Mouse (Mus musculus) right cerebral cortex, adult 18-20 months (tissue): ENCODE data around the gene Aoc2.
A peak's percentile ranks its signal among the peaks of the same experiment; 100 is the strongest.
"Not testable (repeated sequence)": the region's sequence is repeated elsewhere in the genome, so short reads cannot be mapped to it uniquely, and the experiment has no call there.

Experiments used
- DNase-seq: peaks from one replicate; pipeline ENCODE4 v3.0.0; 2022; ENCODE audit warnings: mixed read lengths

The Aoc2 gene

DNA sequence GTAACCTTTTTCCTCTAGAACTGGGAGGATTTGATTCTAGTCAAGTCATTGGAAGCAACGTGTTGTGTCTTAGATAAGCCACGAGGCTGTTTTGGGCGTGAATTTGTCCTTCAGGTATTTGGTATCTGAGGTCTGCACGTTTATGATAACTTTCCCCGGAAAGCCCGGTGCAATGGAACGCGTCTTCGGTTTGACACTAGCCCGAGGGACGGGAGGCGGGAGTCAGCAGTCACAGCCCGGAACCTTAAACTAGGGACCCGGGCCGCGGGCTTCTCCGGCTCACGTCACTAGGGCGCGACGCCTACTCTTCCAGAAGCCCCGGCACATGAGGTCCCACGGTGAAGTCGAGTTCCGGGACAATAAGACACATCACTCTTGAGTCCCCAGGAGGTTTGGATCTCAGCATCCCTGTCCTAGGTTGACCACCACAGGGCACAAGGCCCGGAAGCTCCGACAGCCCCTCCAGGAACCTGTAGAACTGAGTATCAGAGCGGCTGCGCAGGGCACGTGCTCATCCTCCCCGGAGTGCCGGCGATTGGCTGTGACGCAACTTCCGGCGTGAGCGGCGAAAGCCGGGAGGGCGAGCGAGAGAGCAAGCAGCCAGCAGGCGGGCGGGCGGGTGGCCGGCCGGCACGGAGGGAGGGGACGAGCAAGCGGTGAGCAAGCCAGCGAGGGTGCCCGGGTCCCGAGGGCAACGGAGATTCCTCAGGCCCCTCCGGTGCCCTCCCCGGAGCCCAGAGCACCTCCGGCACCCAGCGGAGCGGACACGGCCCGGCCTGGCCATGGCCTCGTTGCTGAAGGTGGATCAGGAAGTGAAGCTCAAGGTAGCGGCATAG, 9.0 kb upstream of the Aoc2 start, which contains the start of gene Psme3:
Psme3 (plus strand) TSS at position 549 of the 836 bp plus-strand sequence.
- DNase-seq, result peak; percentile 95

DNA sequence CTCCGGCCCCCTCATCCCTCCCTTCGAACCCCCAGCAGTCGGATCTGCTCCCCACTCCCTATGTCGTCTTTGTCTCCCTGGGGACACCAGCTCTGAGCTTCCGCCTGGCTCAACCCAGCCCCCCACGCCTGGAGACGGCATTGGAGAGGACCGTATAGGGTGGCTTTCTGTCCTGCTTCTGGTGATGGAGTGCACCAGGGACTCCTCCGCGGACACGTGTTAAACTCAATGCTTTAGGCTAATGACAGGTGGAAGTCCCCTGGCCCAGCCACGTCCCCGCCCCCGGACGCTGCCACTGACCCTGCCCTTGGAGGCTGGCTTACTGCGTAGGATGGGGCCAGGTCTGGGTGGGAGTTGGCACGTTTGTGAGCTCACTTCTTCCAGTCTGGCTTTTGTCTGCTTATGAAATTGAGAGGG, 8.4 kb upstream of the Aoc2 start:
- DNase-seq, result no peak

DNA sequence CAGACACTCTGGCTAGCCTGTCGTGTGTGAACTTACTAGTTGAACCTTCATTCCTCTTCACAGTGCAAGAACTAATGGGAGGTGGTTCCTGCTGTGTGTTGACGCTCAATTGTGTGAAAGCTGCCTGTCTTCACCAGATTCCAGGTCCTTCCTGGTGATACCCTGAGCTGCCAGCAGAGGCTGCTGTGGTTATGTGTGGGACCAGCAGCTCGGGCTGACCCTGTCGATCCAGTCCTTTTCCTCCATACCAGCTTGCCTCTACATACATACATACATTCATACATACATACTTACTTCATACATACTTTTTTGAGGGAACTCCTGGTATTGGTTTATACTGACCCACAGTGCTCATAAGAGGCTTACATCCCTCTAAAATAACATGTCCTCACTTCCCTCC, 1.3 kb upstream of the Aoc2 start:
- peak; percentile 58 for DNase-seq

DNA sequence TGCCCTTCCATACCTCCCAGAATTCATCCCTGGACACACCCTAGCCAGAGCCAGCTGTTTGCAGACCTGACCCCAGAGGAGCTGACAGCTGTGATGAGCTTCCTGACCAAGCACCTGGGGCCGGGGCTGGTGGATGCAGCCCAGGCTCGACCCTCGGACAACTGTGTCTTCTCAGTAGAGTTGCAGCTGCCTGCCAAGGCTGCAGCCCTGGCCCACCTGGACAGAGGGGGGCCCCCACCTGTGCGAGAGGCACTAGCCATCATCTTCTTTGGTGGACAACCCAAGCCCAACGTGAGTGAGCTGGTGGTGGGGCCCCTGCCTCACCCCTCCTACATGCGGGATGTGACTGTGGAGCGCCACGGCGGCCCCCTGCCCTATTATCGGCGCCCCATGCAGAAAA, 338 bp downstream of the Aoc2 start:
- not testable (repeated sequence) for DNase-seq

DNA sequence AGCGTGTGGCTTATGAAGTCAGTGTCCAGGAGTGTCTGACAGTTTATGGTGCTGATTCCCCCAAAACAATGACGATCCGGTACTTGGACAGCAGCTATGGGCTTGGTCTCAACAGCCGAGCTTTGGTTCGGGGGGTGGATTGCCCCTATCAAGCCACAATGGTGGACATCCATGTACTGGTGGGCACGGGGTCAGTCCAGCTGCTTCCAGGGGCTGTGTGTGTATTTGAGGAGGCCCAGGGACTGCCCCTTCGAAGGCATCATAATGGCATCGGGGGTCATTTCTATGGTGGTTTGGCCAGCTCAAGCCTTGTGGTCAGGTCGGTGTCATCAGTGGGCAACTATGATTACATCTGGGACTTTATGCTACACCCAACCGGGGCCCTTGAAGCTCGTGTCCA, 1.3 kb downstream of the Aoc2 start:
- no peak for DNase-seq

DNA sequence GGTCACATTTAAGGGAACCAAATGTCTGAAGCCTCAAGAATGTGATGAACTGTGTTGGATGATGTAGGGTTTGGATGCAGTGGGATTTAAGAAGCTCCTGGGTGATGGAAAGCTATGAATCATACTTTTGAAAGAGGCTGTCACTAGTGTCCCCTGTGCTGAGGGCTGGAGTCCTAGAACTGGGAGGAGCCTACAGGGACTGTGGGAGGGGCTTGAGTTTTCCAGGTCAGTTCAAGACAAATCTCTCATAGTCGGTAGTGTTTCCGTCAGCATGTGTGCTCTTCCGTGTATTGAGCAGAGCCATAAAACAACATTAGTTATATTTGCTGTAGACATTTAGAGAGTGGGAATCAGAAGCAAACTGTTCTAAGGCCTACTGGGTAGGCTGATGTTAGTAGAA, 2.4 kb downstream of the Aoc2 start:
- no peak for DNase-seq

DNA sequence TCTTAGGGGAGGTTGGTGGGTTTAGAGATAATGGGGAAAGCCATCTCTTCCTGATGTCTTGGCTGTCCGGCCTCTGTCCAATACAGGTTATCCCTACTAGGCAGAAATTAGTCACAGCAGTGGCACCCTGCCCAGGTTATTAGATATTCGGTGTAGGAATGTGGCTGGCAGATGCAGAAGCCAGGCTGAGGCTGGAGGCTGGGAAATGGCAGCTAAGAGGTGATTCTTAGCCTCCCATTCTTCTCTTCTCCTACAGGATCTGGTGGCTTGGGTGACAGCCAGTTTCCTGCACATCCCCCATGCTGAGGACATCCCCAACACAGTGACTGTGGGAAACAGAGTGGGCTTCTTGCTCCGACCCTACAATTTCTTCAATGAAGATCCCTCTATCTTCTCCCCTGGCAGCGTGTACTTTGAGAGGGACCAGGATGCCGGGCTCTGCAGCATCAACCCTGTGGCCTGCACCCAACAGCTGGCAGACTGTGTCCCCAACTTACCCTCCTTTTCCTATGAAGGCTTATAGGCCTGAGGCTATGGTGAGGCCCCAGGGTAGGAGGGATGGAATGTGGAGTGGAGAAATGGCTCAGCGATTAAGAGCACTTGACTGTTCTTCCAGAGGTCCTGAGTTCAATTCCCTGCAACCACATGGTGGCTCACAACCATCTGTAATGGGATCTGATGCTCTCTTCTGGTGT, 4.2 kb downstream of the Aoc2 start:
- peak; percentile 37 for DNase-seq

DNA sequence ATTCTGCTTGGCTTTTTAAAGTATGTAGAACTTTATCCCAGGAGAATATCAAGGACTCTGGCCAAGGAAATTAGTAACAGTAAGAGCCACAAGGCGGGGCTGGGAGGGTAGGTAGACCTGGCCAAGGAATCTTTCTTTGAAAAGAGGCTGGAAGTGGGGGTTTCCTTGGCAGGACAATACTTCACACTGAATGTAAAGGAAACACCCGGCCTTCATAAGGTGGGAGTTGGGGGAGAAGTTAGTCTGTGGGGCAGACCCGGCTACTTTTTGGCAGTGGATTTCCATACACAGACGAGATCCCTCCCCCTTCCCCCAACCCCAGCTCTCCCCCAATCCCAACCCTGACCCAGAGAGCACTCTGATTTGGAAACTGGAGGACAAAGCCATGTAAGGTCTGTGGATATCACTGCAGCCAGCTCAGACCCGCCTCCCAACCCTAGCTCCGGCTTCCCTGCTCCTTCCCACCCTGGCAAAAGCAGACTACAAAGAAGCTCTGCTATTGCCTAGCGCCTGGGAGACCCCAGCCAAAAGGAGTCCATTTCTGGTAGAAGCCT, 5.6 kb downstream of the Aoc2 start, which contains the start of gene Aoc3:
Aoc3 (plus strand) TSS at position 235 of the 554 bp plus-strand sequence.
- DNase-seq, result no peak

DNA sequence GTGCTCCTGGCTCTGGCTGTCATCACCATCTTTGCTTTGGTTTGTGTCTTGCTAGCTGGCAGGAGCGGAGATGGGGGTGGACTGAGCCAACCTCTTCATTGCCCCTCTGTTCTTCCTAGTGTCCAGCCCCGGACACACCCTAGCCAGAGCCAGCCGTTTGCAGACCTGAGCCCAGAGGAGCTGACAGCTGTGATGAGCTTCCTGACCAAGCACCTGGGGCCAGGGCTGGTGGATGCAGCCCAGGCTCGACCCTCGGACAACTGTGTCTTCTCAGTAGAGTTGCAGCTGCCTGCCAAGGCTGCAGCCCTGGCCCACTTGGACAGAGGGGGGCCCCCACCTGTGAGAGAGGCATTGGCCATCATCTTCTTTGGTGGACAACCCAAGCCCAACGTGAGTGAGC, 6.1 kb downstream of the Aoc2 start:
- DNase-seq, result not testable (repeated sequence)

DNA sequence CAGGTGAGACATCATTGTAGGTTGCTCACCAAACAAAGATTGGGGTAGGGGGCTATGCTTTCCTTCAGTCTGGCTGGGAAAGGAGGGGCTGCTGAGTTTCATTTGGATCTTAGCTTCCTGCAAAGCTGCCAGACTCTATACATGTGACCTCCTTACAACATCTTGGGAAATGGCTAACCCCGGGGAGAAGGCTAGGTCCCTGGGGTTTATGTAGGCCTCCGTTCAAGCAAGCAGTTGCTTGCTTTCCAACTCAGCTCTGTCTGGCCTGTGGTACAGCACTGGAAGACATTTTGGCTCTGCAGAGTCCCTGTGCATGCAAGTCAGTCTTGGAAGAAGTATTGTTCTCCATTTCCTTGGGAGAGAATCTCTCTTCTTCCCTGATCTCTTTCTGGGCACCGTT, 7.7 kb downstream of the Aoc2 start:
- no peak for DNase-seq

DNA sequence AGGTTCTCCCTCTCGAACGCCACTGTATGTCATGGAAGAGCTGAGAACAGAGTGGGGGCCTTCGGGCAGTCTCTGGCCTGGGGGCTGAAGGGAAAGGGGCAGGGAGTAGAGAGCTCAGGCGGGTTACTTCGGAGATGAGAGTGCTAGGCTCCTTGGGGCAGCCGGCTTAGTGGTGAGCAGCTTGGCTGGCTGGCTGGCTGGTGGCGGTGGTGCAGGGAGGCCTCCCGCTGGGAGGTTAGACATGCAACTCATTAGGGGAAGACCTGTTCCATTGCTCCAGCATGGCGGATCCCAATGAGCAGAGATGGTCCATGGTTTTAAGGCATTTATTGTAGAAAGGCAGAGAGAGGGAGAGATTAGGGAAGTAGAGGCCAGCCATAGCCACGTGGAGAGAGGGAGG, 9.2 kb downstream of the Aoc2 start:
- no peak for DNase-seq

DNA sequence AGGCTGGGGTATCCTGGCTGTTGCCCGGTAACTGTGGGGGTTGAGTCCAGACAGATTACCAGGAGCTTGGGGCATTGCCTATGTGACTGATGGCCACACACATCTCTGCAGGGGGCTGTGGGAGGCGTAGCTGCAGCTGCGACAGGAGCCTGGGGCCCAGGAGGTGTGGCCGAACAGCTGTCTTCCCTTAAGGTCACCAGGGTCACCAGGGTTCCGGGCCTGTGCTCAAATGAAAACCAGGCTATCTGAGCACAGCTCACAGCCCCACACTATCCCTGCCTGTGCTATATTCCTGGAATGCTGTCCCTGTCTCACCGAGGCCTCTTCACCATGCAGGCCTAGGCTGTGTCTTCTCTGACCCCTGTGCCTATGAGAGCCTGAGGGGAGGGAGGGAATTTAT, 9.7 kb downstream of the Aoc2 start:
- no peak for DNase-seq

DNA sequence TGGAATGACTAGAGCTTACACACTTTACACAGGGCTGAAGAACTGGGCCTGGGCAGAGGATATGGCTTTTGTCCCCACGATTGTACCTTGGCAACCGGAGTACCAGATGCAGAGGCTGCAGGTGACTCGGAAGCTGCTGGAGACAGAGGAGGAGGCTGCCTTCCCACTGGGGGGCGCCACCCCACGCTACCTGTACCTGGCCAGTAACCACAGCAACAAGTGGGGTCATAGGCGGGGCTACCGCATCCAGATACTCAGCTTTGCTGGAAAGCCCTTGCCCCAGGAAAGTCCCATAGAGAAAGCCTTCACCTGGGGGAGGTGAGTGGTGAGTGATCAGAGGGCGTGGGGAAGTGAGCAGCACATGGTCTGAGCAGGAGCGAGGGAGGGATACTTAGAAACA, 10.8 kb downstream of the Aoc2 start:
- DNase-seq, result no peak

DNA sequence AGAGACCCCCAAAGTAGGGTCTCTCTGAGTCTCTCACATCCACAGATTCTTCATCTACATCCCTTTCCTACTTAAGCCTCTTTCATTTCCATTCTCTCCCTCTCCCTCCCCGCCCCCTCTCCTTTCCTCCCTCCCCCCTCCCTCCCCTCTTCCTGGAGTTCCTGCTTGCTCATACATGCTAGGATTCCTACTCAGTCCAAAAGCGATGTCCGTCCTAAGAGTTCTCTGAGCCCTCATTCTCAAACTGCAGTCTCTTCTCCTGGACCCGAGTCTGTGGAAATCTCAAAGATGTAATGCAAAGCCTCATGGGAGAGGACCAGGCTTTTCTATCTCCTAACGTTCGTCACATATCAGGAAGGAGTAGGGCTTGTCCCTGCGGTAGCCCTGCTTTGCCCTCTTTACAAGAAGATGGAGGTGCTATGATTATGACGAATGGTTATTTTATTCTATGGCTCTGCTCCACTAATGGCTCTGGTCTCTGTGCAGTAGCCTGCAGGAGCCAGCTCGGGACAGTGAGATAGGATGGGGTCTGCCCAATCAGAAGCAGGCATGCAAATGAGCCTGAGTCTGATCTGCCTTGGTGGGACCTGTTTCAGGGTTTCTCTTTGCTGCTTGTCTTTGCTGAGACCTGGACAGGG, 13.4 kb downstream of the Aoc2 start:
- no peak for DNase-seq

DNA sequence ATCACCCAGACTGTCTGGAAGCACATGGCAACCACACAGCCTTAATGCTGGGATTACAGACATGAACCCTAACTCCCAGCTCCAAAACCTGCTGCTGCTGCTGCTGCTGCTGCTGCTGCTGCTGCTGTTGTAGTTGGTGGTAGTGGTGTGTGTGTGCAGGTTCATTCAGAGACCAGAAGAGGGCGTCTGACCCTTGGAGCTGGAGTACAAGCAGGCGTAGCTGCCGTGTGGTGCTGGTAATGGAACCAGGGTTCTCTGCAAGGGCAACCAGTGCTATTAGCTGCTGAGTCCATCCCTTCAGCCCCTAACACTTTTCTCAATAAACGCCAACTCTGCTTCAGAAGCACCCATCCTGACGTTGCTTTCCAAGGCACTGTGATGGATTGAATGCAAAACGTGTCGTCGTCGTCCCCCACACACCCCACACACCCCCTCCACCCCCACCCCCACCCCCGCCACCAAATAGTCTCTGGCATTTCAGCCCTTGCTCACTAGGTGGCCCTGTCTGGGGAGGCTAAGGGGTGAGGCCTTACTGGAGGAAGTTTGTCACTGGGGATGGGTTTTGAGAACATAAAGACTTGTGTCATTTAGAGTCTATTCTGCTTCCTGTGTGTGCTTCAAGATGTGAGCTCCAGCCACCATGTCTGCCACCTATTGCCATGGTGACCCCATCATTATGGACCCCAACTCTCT, 22.4 kb downstream of the Aoc2 start:
- no peak for DNase-seq

DNA sequence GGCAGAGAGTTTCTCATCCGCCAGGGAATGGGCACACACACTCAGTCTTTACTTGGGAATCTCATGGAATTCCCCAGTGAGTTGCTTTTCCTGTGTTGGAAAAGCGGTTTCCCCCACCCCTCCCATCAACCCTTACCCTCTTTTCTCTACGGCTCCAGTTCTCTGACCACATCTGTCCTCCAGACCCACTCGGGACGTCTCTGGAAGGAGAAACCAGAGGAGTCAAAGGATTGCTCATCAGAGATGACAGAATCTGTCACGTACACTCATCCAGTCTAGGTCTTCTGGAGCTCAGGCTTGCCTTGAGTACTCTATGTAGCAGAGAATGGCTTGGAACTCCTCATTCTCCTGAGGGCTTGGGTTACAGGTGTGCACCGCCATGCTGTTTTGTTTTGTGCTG, 23.9 kb downstream of the Aoc2 start:
- no peak for DNase-seq

DNA sequence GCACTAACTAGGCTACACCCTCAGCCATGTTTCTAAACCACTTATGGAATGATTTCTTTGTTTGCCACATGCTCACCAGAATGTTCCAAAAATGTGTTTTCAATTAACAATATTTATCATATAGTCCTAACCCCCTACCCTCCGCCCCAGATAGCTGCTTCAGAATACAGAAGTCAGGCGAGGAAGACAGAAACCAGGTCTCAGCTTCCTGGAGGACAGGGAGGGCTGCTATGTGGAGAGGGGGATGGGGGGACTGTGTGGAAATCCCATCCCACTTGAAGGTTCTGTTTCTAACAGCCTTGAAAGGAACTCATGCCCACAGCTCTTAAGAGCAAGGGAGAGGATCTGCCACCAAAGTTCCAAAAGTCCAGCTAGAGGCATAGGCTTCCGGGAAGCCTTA, 24.4 kb downstream of the Aoc2 start:
- DNase-seq, result no peak

DNA sequence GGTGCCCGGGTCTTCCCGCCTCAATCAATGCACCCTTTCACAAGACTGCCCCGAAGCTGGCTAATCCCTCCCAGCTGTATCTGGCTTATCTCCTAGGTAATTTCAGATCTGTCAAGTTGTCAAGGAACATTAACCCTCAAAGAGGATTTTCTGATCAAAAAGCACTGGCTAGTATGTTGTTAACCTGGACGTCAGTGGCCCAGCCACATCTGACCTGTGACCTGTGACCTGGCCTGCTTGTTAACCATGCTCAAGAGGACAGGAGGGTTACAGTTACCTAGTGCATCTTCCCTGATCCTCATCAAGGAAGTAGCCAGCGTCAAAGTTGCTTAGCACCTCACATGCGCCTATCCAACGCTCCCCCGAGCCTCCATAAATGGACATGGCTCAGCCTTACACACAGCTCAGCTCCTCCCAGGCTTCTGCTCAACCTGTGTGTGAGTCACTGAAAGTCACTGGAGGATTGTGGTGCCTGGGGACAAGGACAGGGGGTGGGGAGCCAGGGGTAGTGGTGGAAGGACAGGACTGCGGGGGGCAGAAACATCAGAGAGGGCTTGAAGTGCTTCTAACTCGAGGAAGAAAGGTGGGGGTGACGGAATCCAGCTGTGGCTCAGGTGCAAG, 26.3 kb downstream of the Aoc2 start:
- DNase-seq, result no peak

DNA sequence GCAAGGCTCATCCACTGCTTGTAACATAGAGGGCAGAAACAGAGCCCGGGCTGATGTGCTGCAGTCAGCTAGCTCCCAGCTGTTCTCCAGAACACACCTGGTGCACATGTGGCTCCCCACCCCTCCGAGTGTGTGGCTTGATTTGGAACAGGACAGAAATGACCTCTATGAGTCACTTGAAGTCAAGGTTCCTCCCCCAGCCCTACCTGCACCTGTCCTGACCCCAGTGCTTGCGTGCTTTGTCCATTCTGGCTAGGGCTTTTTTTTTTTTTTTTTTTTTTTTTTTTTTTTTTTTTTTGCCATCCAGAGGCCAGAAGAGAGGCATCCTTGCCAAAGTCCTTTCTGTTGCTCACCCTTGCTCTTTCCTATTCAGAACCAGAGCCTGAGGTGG, 26.9 kb downstream of the Aoc2 start:
- no peak for DNase-seq

DNA sequence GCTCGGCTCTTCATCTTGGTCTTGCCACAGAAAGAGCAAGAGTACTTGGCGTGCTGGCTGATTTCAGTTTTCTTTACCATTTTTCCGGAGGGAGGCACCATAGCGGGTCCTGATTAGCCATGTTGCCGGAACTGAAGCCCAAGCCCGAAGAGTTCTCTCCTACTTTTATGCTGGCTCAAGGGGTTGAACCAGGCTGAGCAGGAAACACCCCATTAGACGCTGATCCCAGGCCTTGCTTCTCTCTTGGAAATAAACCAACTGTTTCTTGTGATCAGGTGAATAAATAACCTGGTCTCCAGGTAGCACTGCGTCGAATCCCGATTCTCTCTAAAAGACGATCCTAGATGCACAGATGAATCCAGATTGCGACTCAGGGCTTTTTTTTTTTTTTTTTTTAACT, 28.6 kb downstream of the Aoc2 start:
- DNase-seq, result no peak

DNA sequence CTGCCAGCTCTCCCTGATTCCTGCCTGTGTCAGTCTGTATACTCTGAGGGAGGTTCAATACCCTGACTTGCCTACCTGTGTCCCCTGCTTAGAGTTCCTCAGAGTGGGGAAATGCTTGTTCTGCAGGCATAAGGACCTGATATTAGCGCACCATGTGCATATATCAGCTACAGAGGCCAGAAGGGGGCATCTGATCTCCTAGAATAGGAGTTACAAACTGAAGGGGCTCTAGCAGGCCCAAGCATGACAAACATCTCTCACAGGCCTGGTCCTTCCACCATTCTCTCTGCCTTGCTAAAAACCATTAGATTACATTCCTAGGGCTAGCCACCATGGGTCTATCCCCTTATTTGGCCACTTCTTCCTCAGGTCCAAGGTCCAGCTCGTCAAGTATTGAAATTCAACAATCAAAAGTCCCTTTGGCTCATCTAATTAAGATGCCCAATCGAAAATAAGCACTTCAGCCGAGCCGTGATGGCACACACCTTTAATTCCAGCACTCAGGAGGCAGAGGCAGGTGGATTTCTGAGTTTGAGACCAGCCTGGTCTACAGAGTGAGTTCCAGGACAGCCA, 29.7 kb downstream of the Aoc2 start:
- no peak for DNase-seq

DNA sequence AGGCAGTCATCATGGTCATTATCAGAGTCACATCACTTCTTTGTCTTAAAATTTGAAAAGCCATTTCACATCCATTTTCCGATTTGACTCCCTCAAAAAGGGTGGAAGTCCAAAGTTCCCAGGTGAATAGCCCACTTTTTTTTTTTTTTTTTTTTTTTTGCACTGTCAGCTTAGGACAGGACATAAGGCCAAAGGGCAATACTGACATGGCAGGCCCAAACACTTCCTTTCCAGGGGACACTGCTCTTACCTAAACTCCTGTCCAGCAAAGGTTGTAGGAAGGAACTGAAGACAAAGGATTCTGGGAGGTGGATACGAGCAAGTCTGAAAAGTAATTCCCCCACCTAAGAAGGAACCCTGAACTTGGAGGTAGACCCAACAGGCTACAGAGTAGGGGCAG, 31.1 kb downstream of the Aoc2 start:
- no peak for DNase-seq
